ENCODE assay signal across 13 mouse cellular contexts in the genomic region with DNA sequence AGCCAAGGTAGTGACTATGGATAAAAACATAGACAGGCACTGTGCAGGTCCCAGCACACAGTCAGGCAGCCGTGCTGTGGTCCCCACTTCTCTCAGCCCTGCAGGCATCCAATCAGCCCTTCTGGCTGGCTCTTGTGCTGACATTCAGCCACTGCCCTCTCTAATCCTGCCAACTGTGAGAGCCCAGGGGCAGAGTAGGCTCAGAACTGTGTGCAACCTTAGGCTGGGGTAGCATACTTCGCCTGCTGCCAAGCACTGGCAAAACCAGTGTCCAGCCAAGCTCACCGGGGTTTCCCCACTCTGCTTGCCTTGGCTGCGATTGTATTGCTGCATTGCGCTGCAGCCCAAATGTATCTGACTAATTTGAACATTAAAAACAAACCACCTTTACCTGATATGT. TPM values are rescaled to one million over a fixed set of nuclear protein-coding genes. Genes with fewer than 3 reads are reported as not detected.
A peak's percentile ranks its signal among the peaks of the same experiment; 100 is the strongest.
DNase-seq lines count a peak whose midpoint lies in the region; ATAC-seq lines count a peak whose summit lies in the region.
"Had no signal": no experiment of that assay in that cellular context is flagged by ENCODE, and none has a peak within 500 bp of the region (broad histone marks: within the 10 kb centered on the region; RNA-seq: fewer than 3 reads in every experiment).

No protein-coding gene starts in this region.

- no peak overlapping the region for H3K4me3 ChIP-seq in forebrain, embryonic 15.5 days
- no peak overlapping the region for H3K4me3 ChIP-seq in forebrain, embryonic 14.5 days (ENCODE audit: low read depth, low read length)

- H3K4me2 ChIP-seq in forebrain, embryonic 15.5 days (replicated peaks), result no peak overlapping the region
- no peak overlapping the region for H3K4me2 ChIP-seq in forebrain, embryonic 14.5 days (ENCODE audit: low read length)

- no peaks in the 10 kb centered on the region for H3K36me3 ChIP-seq in forebrain, embryonic 15.5 days
- no peaks in the 10 kb centered on the region for H3K36me3 ChIP-seq in forebrain, embryonic 14.5 days (ENCODE audit: control insufficient read depth, insufficient read depth, low read length)

- intact Hi-C loops in left cerebral cortex, postnatal 4 days (cut with DNase I), result no loop called here
- intact Hi-C loops in gastrocnemius, postnatal 14 days (cut with DNase I; ENCODE audit: low total_unique reads), result no loop called here

- ATAC-seq in forebrain, embryonic 15.5 days (replicated peaks), result peak; percentile 78
- no peak for ATAC-seq in forebrain, embryonic 14.5 days
- no peak for ATAC-seq in megakaryocyte progenitor cell, adult 5-6 weeks (replicated peaks; ENCODE audit: poor library complexity)

- 80% methylated on average over 5 of the region's 5 CpGs for WGBS in forebrain, embryonic 15.5 days
- 81% methylated on average over 5 of the region's 5 CpGs for WGBS in forebrain, embryonic 14.5 days

- H3K27me3 ChIP-seq in forebrain, embryonic 15.5 days, result peaks cover 1% of the 10 kb centered on the region; the same call in 1 of the 2 replicates
- H3K27me3 ChIP-seq in forebrain, embryonic 14.5 days (replicated peaks; ENCODE audit: control insufficient read depth, insufficient read depth, low read length), result no peaks in the 10 kb centered on the region

- no peak for DNase-seq in forebrain, embryonic 14.5 days (ENCODE audit: low spot score)
- DNase-seq in left cerebral cortex, postnatal 4 days, result peak; percentile 63
- no peak for DNase-seq in left cerebral cortex, adult 11 months (ENCODE audit: low spot score)
- DNase-seq in gastrocnemius, postnatal 14 days, result peak; percentile 47
- DNase-seq in layer of hippocampus, adult 9-11 months, result peak; percentile 17
- no peak for DNase-seq in right cerebral cortex, postnatal 14 days

- no peak overlapping the region for H3K9ac ChIP-seq in forebrain, embryonic 15.5 days (replicated peaks)
- H3K9ac ChIP-seq in forebrain, embryonic 14.5 days (ENCODE audit: low read length), result no peak overlapping the region

- no peak overlapping the region for H3K27ac ChIP-seq in forebrain, embryonic 15.5 days (replicated peaks)
- H3K27ac ChIP-seq in forebrain, embryonic 14.5 days (ENCODE audit: low read depth, low read length), result no peak overlapping the region

- H3K4me1 ChIP-seq in forebrain, embryonic 15.5 days, result 0 out of 2 replicates have a peak, but pooled peaks cover 3% of the 10 kb centered on the region
- H3K4me1 ChIP-seq in forebrain, embryonic 14.5 days (ENCODE audit: control insufficient read depth, insufficient read depth, low read length), result no peaks in the 10 kb centered on the region

- H3K9me3 ChIP-seq in forebrain, embryonic 15.5 days, result no peaks in the 10 kb centered on the region
- H3K9me3 ChIP-seq in forebrain, embryonic 14.5 days (replicated peaks; ENCODE audit: control insufficient read depth, low read length), result no peaks in the 10 kb centered on the region

RNA-seq across cellular contexts. Expression of gene Edar, which starts 11.6 kb away (rescaled TPM):
- 0.64 and 0.90 TPM in 2 replicates for polyA plus RNA-seq in forebrain, embryonic 15.5 days (2015; fragmentation: Nextera tagmentation; extraction: Ambion mirVana)
- 0.89 and 0.98 TPM in 2 replicates for polyA plus RNA-seq in forebrain, embryonic 14.5 days (2014; fragmentation: Nextera tagmentation; extraction: Ambion mirVana)
- under 1 TPM; 0.24 to 0.28 TPM for total RNA-seq in left cerebral cortex, postnatal 4 days (2021)
- under 1 TPM; 0.33 to 0.35 TPM for total RNA-seq in gastrocnemius, postnatal 14 days (2021)
- total RNA-seq in megakaryocyte progenitor cell, adult 5-6 weeks (2015), result not detected in 2 replicates
- 0.07 TPM in 1 of 2 replicates, not detected in the other for total RNA-seq in megakaryocyte progenitor cell, adult 5-6 weeks (2017)
- total RNA-seq: CH12.LX had no signal
- polyA plus RNA-seq: heart, postnatal 0 days had no signal

RNA-seq across cellular contexts. Expression of gene Gm17542, which starts 54.1 kb away (rescaled TPM):
- polyA plus RNA-seq in forebrain, embryonic 15.5 days (2015; fragmentation: Nextera tagmentation; extraction: Ambion mirVana), result not detected in 2 replicates
- not detected in 2 replicates for polyA plus RNA-seq in forebrain, embryonic 14.5 days (2014; fragmentation: Nextera tagmentation; extraction: Ambion mirVana)
- not detected for total RNA-seq in left cerebral cortex, postnatal 4 days (2021)
- not detected for total RNA-seq in gastrocnemius, postnatal 14 days (2021)
- total RNA-seq in megakaryocyte progenitor cell, adult 5-6 weeks (2015), result not detected in 2 replicates
- not detected in 2 replicates for total RNA-seq in megakaryocyte progenitor cell, adult 5-6 weeks (2017)
- total RNA-seq: CH12.LX had no signal
- polyA plus RNA-seq: embryonic facial prominence, embryonic 14.5 days; heart, postnatal 0 days; limb, embryonic 11.5 days; lung, postnatal 0 days had no signal

Comparison
In these comparisons a context has a peak if more than half of its experiments do, and no peak if none do; other contexts are left out.
1. DNase-seq: peak in left cerebral cortex, postnatal 4 days (single experiment), gastrocnemius, postnatal 14 days (single experiment) and layer of hippocampus, adult 9-11 months (single experiment); none in forebrain, embryonic 14.5 days (single experiment), left cerebral cortex, adult 11 months (single experiment) and right cerebral cortex, postnatal 14 days (single experiment).